Mouse (Mus musculus) bone marrow macrophage, adult 2 months (primary cell): ENCODE data around the gene Hyal2.

Experiments used
- CTCF ChIP-seq: IDR thresholded peaks from 2 replicates; pipeline ENCODE4 v1.5.1; 2012; ENCODE audit warnings: low read depth, mild to moderate bottlenecking, low read length, moderate library complexity
- POLR2A ChIP-seq: IDR thresholded peaks from 2 replicates; pipeline ENCODE4 v1.6.1; 2012; ENCODE audit warnings: mild to moderate bottlenecking, low read depth, low read length, borderline replicate concordance

DNA sequence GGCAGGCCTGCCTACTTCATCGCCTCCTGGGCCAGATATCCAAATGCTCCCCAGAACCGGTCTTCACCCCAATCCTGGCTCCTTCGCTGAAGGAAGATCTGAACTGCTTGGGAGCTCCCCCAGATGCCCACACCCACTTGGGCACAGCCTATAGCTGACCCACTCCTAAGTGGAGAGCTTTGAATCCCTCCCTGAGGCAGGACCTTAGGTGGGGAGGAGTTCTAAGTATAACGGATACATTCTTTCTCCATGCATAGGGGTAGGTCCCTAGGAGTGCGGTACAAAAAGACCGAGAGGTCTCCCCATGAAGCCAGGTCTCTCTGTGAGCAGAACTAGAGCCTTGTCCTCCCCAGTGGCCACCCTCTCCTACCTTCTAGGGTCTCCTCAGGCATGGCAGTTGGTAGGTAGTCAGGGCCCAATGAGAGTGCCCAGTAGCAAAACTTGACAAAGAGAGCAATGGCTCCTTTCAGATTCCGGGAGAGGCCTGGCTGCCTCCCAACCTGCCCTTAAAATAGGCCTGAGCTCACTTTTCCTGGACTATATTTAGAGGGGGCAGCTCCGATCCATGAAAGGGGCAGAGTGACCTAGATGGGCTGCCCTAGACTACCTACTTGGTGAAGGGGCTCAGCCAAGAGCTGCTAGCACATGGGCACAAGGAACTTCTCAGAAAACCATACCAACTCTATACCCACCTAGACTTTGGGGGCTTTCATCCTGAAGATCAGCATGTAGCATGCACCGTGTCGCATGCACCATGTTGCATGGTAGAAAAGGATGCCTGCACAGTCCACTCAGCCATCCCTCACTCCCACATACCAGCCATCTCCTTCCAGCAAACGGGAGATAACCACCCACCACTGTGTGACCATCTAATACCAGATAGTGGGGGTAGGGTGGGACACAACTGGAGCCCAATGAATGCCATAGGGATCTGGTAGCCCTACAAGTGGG is 29.1 kb downstream of the Hyal2 start:
- TF ChIP-seq CTCF (no peak), POLR2A (no peak)
